Mouse (Mus musculus): ENCODE measurements at regions not wholly inside any gene's neighbourhood (a gene's known extent, or its start where the extent isn't known, plus 50 kb on each side); places are given as distances from the start of the nearest gene placed in this dataset.

DNA sequence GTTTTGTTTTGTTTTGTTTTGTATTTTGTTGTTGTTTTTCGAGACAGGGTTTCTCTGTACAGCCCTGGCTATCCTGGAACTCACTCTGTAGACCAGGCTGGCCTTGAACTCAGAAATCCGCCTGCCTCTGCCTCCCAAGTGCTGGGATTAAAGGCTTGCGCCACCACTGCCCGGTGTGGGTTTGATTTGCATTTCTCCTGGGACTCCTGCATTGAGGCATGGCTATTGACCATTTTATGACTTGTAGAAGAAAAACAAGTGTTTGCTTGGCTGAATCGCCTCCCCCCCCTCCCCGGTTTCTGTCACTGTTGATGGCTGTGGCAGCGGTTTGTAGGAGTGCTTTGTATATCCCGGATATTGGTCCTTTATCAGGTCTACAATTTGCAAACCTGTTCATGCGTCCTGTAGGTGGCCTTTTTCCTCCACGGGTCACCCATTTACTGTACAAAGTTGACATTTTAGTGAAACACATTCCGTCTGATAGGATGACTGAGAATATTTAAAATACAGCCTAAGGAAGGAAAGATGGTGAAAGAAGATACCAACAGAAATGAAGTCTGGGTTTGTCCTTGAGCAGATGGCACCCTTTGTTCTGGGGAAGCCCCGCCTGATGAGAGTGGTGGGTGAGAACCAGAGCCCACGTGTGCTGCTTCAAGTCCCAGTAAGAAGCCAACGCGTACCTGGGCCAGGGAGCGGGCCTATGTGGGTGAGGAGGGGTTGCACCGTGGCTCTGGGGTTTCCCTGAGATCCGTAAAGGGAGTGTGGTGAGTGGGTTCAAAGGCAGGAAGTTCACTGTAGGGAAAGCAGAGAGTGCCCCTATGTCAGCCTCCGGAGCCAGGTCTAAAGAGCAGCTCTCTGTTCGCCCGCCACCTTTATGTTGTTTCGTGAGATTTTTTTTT, 52.6 kb upstream of the Smndc1 start:
- DNase-seq (ENCODE audit: inconsistent ontology term) = no peak

DNA sequence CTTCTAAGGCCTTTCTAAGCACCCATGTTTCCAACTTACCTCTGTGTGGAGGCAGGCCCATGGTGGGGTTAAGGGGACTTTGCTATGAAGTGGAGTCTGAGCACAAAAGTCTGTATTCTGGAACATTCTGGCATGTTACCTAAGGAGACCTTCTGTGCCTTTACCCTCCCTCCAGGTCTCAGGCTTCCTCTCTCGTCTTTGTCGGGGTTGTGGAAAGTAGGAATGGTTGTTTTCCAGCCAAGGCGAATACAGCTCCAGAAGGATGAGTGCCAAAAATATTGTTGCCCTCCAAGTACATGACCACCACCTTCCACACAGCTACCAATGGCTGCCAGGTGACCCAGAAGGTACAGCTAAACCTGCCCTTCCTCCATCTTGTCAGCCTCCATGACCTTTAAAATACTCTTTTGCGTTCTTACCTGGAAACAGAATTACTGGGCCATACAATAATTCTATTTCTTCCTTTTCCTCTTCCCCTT, 51.8 kb upstream of the Smndc1 start:
- no peak for DNase-seq (ENCODE audit: inconsistent ontology term)

DNA sequence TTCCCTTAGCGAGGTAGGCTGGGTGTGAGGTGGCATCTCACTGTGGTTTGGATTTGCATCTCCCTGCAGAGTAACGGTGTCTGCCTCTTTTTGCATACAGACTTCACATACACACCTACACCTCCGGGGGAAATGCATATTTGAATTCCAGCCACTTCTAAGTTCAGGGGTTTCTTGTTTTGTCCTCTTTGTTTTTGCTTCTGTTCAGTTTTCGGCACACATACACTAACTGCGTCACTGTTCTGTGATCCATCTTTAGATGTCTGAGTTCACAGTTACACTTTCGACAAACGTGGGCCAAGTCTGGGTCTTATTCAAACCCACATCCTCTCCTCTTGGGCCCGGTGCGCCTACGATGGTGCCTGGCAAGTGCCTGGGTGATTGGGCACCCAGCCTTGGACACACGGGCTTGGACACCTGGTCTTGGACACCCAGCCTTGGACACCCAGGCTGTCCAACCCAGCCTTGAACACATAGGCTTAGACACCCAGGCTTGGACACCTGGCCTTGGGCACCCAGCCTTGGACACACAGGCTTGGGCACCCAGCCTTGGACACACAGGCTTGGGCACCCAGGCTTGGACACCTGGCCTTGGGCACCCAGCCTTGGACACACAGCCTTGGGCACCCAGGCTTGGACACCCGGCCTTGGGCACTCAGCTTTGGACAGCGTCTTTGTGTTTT, 51.2 kb upstream of the Smndc1 start:
- DNase-seq (ENCODE audit: inconsistent ontology term) = no peak

GRCm38 (mm10) chr19:53440327-53441055, 50.1 kb upstream of the Smndc1 start:
- no peak for DNase-seq (ENCODE audit: inconsistent ontology term)

Data from Muller cell, postnatal 12 days (primary cell).